Mouse (Mus musculus) urinary bladder, postnatal 14 days (tissue): ENCODE measurements around the gene 2310007B03Rik.

Experiments used
- DNase-seq: peaks from one replicate; pipeline ENCODE4 v3.0.0; 2021; ENCODE audit warnings: low spot score

2310007B03Rik gene

DNA sequence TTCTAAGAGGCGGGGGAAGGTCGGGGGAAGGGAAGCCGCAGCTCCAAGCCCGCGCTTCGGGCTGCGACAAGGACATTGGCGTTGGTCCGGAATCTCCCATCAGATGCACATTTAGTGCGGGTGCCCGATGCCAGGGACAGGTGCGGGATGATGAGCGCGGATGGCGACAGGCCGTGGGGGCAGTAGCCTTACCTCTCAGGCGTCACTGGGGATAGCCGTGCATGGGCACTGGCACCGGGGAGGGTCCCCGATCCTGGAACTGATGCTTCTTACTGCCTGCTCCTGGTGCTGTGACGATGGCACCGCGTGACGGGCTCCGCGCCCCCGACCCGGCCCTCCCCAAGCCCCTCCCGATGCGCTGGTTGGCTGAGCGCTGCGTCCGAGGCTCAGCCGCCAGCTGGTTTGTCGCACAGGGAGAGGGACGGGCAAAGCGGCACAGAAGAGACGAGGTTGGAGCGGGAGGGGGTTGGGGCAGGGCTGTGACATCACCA is 59.1 kb downstream of the 2310007B03Rik start, which contains the start of gene Kif1a:
Gene Kif1a, minus strand, starts transcription at position 381 of the 491 bp plus-strand sequence.
- DNase-seq = no peak
